Mouse (Mus musculus): Measurements from ENCODE around the gene Pik3ap1.

The Pik3ap1 gene

DNA sequence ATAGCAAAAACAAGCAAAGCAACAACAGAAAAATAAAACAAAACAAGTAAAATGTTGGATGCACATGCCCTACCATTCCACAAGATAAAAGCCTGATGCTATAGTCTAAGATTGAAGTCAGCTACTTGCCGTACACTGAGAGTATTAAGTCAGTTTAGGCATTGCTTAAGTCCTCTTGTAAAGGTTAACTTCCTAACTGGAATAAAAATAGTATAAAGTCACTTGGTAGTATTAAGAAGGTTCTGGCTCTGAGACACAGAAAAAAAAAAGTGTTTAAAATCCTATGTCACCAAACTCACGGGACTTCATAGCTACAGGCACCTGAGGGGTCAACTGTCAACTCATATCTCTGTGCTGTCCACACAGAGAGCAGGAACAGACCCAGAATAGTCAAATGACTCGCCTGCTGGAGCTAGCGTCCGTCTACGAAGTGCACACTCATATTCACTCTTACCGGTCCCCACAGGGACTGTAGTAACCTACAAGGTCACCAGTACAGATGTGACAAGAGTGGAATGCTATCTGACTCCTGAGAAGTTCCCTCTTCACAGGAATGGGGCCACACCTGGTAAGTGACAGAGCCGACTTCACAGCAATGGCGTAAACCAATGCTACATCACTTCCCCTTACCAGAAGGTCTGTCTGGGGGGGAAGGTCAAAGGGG lies 17.9 kb downstream of the Pik3ap1 start:
- DNase-seq = no peak

GRCm38 (mm10) chr19:41366192-41366853 lies 18.6 kb downstream of the Pik3ap1 start:
- no peak for DNase-seq

- no peak for DNase-seq
Observed at GRCm38 (mm10) chr19:41365570-41365969, 19.3 kb downstream of the Pik3ap1 start.

DNA sequence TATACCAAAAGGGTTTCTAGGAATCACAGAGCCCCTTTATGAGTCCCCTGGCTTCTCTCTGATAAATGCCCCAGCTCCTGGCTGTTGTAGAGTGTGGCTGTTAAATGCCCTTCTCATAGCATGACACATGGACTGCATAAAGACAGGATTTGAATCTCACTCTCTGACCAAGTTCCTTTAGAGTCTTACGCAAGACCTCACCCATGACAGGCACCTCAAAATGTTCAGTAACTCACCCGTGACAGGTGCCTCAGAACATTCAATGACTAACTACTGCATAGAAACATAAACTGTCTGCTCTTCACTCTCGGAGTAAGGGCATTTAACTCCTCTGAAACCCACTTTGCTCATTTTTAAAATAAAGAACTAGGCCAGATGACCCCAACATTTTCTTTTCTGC lies 20.4 kb downstream of the Pik3ap1 start:
- DNase-seq = no peak

DNA sequence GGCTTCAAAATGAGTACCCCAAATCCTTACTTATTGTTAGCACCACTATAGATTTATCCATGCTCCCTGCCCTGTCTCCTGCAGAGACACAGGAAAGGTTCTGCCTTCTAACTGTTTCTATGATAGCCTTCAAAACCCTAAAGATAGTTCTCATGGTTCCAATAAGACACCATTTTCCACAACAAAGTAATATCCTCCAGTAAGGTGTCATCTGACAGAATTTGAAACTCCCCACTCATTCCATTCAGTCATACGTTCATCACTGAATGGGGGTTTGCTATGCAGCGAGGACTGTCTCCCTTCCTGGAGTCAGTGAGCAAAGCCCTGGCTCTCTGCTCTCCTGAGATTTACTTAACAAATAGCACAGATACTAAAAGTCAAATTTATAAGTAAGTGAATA lies 21.9 kb downstream of the Pik3ap1 start:
- no peak for DNase-seq

DNA sequence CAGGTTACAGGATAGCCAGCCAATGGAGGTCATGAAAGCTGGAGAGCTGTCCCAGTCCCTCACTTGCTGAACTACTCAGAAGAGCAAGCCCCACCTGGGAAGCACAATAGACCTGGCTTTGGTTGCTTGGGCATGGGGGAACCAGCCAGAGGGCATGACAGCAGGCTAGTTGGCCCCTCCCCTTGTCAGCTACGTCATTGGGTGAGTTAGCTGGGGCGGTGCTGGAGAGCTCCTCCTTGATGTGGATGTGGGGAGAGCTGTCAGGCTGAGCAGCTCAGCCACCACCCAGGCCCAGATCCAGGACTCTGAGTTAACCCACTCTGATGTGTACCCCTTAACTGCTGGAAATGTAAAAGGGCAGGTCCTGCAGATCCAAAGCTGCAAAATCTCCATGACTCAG lies 24.4 kb downstream of the Pik3ap1 start:
- DNase-seq = peak; percentile 24

- DNase-seq = peak; percentile 74
Observed at GRCm38 (mm10) chr19:41354287-41354951, 30.5 kb downstream of the Pik3ap1 start.

- no peak for DNase-seq
Observed at GRCm38 (mm10) chr19:41349624-41350023, 35.3 kb downstream of the Pik3ap1 start.

GRCm38 (mm10) chr19:41348161-41348560 lies 36.7 kb downstream of the Pik3ap1 start:
- DNase-seq = no peak

DNA sequence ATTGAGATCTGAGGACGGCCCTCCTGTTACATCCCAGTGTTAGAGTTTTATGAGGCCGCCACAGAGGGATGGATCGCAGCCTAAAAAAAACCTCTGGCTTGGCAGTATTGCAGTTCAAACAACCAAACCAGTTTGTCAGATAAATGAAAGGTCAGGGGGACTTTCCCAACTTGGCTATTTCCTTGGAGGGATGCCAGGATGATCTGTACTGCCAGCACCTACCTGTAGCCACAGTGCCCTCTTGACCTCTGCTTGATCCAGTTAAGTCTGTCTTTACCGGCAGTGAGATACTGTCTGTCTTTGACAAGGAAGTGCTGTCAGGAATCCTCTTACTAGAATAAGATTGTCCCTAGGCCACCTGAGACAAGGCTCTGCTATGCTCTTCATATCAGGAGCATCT lies 37.6 kb downstream of the Pik3ap1 start:
- no peak for DNase-seq

- no peak for DNase-seq
Observed at GRCm38 (mm10) chr19:41346099-41346850, 38.6 kb downstream of the Pik3ap1 start.

DNA sequence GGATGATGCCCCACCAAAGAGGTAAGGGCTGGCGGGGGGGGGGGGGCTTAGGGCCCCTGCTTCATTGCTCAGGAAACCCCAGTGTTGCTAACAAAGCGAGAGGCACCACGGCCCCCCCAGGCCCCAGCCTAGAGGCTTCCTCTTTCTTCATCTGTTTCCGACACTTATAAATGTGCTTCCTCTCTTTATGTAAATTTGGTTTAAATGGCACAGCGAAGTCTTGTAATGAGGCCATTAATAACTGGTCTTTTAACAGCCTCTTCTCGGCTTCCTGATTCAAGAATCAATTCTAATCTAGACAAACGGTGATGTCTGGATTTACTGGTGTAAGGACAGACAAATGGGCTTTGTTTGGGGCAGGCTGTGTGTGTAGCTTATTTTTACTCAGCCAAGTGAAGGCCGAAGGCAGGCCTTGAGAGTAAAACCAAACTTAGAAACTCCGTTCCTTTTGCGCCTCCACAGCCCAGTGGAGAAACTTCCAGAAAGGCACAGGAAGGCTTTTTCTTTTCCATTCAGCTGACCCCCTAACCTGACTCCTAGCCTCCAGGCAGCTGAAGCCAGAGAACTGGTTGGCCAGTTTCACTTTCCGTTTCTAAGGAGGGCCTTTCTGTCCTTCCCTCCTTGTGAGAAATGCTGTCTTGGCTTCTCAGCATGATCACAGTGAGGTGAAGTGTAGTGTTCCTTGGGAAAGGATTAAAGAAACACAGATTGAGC lies 39.7 kb downstream of the Pik3ap1 start:
- DNase-seq = peak; percentile 54

GRCm38 (mm10) chr19:41344666-41345027 lies 40.3 kb downstream of the Pik3ap1 start:
- DNase-seq = no peak

DNA sequence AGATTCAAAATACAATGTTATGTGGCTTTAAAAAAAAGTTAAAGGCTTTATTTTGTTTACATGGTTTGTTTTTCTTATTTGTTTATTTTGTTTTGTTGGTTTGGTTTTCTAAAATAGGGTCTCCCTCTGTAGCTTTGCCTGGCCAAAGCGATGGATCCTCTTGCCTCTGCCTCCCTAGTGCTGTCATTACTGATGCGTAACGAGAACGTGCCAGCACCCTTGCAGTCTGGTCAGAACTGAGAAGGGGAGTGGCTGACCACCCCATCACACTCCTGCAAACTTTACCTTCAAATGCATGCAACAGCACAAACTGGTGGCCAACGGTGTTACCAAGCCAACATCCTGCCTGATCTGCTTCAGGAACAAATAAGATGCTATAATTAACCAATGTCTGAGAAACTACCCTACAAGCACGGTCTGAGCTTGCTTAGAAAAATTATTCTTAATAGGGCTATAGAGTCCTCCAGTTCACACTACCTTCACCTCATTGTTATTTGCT lies 42.3 kb downstream of the Pik3ap1 start:
- no peak for DNase-seq

DNA sequence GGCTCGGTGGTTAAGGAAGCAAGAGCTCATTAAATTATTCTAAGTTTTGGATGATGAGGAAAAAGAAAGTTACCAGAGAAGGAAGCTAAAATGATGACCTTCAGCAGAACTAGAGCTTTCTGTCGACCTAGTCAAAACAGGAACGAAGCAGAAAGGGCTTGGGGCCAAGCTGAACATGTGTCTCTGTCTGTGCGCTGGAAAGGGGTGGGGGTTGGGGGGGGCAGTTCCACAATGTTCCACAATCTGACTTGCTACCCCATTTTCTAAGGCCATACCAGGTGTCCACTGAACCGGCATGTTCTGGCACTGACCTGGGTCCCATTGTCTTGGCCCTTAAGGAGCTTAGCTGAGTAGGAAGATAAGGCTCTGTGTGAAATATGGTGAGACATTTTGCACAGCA lies 43.2 kb downstream of the Pik3ap1 start:
- DNase-seq = no peak

- peak; percentile 33 for DNase-seq
Observed at GRCm38 (mm10) chr19:41339020-41339836, 45.7 kb downstream of the Pik3ap1 start.

- no peak for DNase-seq
Observed at GRCm38 (mm10) chr19:41338379-41338778, 46.5 kb downstream of the Pik3ap1 start.

DNA sequence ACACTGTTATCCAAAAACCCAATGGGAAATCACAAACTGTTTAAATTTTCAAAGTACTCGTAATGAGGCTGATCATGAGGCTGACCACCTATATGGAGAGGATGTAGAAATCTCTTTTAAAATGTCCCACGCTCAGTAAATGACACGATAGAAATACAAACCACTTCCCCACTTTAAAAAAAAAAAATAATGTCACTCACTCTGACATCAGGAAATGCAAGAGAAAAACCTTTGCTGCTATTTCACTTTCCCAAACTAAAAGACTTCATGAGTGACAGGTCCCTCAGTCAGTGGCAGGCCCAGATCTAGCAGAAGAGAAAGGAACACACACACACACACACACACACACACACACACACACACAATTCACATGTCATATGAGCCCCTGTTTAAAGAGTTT lies 49.2 kb downstream of the Pik3ap1 start:
- no peak for DNase-seq

GRCm38 (mm10) chr19:41332986-41333385 lies 51.9 kb downstream of the Pik3ap1 start:
- no peak for DNase-seq

DNA sequence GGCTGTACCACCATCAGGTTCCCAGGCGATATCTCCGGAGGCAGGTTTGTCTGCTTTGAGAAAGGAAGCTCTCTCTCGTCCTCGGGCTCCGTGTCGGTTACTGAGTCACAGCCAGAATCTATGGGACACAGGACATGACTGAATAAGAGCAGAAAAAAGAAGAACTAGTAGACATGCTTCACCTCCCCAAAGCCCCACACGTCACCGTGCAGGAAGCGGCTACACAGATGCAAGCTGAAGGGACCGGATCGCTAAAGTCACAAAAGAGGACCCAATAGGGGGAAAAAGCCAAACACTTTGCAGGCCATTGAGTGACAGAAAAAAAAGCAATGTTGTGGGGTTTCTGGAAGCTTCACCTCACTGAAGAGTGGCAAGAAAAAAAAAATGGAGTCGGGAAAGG lies 52.7 kb downstream of the Pik3ap1 start:
- peak; percentile 16 for DNase-seq

- DNase-seq = no peak
Observed at GRCm38 (mm10) chr19:41330401-41330800, 54.5 kb downstream of the Pik3ap1 start.

DNA sequence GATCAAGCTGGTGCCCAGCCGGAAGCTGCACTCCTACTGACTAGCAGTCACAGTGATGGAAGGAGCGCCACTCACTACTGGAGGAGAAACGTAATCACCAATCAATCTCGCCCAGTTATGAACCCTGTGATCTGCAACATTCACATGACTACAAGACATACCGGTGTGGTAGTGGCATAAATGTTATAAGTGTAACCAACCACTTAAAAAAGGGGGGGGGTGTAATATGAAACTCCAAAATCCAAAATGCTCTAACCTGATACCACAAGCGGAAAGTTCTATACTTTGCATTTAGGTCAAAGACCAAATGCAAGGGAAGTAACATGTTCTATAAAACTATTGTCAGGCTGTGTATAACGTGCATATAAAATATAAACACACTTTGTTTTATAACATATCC lies 54.9 kb downstream of the Pik3ap1 start:
- DNase-seq = no peak
